Mouse (Mus musculus) frontal cortex, adult (tissue): ENCODE measurements at regions not wholly inside any gene's neighbourhood (a gene's known extent, or its start where the extent isn't known, plus 50 kb on each side); places are given as distances from the start of the nearest gene placed in this dataset.
A peak's percentile ranks its signal among the peaks of the same experiment; 100 is the strongest.

Experiments
- ATAC-seq: cut with Nextera tagmentation; 2 replicates; pipeline ENCODE4 v1.9.2; 2017; ENCODE audit warnings: mild to moderate bottlenecking, moderate library complexity, mixed read lengths; ENCODE audit not compliant: low TSS enrichment

GRCm38 (mm10) chr6:100476550-100477366 is 189.5 kb upstream of the Rybp start:
- no peak for ATAC-seq

GRCm38 (mm10) chr6:100475341-100475955 is 188.2 kb upstream of the Rybp start:
- no peak for ATAC-seq

GRCm38 (mm10) chr6:100474326-100474725 is 187.0 kb upstream of the Rybp start:
- ATAC-seq: no peak

GRCm38 (mm10) chr6:100470071-100470470 is 182.8 kb upstream of the Rybp start:
- no peak for ATAC-seq

GRCm38 (mm10) chr6:100462757-100463156 is 175.5 kb upstream of the Rybp start:
- ATAC-seq: no peak

- no peak for ATAC-seq
Measured at GRCm38 (mm10) chr6:100453401-100453800, 166.1 kb upstream of the Rybp start.

GRCm38 (mm10) chr6:100452097-100453002 is 165.1 kb upstream of the Rybp start:
- no peak for ATAC-seq

- no peak for ATAC-seq
Measured at GRCm38 (mm10) chr6:100450108-100450507, 162.8 kb upstream of the Rybp start.

GRCm38 (mm10) chr6:100449087-100449486 is 161.8 kb upstream of the Rybp start:
- ATAC-seq: no peak

- ATAC-seq: no peak
Measured at GRCm38 (mm10) chr6:100447211-100447610, 159.9 kb upstream of the Rybp start.

GRCm38 (mm10) chr6:100446804-100447203 is 159.5 kb upstream of the Rybp start:
- no peak for ATAC-seq

- peak; percentile 64 for ATAC-seq
Measured at GRCm38 (mm10) chr6:100439071-100439737, 151.9 kb upstream of the Rybp start.

- ATAC-seq: peak; percentile 90
Measured at GRCm38 (mm10) chr6:100438511-100438991, 151.3 kb upstream of the Rybp start.

- no peak for ATAC-seq
Measured at GRCm38 (mm10) chr6:100437980-100438379, 150.7 kb upstream of the Rybp start.

- ATAC-seq: no peak
Measured at GRCm38 (mm10) chr6:100436507-100436906, 149.2 kb upstream of the Rybp start.

GRCm38 (mm10) chr6:100435222-100435621 is 147.9 kb upstream of the Rybp start:
- ATAC-seq: no peak

GRCm38 (mm10) chr6:100433534-100433867 is 146.2 kb upstream of the Rybp start:
- peak; percentile 53 for ATAC-seq

- peak; percentile 82 for ATAC-seq
Measured at GRCm38 (mm10) chr6:100432688-100433533, 145.6 kb upstream of the Rybp start.

- no peak for ATAC-seq
Measured at GRCm38 (mm10) chr6:100430286-100430685, 143.0 kb upstream of the Rybp start.

- peak; percentile 64 for ATAC-seq
Measured at GRCm38 (mm10) chr6:100429511-100429910, 142.2 kb upstream of the Rybp start.

- no peak for ATAC-seq
Measured at GRCm38 (mm10) chr6:100428759-100429158, 141.5 kb upstream of the Rybp start.
